Mouse (Mus musculus): Measurements from ENCODE around the gene Ddc. TPM values are rescaled to one million over a fixed set of nuclear protein-coding genes. Genes with fewer than 3 reads are reported as not detected.

Gene Ddc
- polyA plus RNA-seq (2012; fragmentation: generic; extraction: Trizol) = under 1 TPM in 1 of 2 experiments, not detected in 1; 0.15 TPM

DNA sequence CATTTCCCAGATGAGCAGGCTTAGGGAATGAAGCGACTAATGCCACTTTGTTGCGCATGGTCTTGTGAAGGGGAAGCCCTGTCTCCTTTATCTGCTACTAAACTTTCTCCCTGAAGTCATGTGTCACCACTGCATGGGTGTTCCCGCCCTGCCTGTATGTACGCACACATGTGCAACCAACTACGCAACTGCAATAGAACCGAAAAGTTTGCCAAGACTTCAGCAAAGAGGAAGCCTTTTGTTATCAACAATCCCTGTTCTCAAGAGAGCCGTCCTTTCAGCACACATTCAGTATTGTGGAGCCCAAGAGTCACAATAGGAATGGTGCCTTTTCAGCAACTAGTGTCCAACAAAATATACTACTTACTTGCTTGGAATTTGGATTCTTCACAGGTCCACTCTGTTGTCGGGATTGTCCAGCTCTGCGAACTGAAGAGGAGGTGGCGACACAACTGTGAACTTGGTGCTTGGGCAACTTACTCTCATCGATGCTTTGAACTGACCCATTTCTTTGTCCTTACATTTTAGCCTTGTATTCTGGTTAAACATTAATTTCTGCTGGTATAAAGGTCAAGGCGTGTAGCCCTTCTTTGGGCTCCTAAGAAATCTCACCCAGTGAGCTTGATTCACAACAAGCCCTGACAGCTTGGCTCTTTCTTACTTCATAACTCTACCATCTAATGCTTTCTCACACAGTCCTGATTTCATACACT is at the start of gene Ddc:
Gene Ddc, minus strand, starts transcription at position 500 of the 713 bp plus-strand sequence.

GRCm38 (mm10) chr11:11808820-11809403 is 89.0 kb downstream of the Ddc start, which contains the start of gene Fignl1:
Fignl1 (minus strand) TSS chr11:11808962.

Other genes starting within 250 kb of the Ddc start
- not detected for gene Ikzf1, start 213.1 kb downstream of the Ddc start, polyA plus RNA-seq (2012; fragmentation: generic; extraction: Trizol)
- gene Fignl1, start 89.2 kb downstream of the Ddc start, polyA plus RNA-seq (2012; fragmentation: generic; extraction: Trizol) = 1 to 10 TPM; 2.2 to 4.2 TPM
- 10 to 100 TPM in 1 of 2 experiments, 1 to 10 TPM in 1; 5.9 to 36.2 TPM for gene Grb10, start 140.5 kb upstream of the Ddc start, polyA plus RNA-seq (2012; fragmentation: generic; extraction: Trizol)